Mouse (Mus musculus): ENCODE data around the gene Fam169b.

DNA sequence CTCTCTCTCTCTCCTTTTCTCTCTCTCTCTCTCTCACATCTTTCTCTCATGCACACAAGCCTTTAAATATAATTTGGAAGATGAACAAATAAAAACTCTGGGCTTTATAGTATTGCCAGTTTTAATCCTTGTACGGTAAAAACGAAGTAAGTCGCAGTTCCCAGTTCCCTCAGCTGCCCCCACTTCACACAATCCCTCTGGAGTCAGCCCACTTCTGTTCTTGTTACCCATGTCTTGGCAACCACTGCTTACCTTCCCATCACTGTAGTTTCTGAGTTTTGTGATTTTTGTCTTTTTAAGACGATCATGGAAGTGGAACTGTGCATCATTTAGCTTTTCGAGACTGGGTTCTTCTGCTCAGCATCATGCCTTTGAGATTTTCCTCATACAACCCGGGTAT, 65.0 kb downstream of the Fam169b start:
- TF ChIP-seq FLI1 (IDR thresholded peaks at IDR 0.05; ENCODE audit: low read length) (no peak), GATA1 (IDR thresholded peaks at IDR 0.05; ENCODE audit: borderline replicate concordance, low read length) (no peak)

All from megakaryocyte, embryonic 14.5 days (primary cell).